Mouse (Mus musculus) limb, embryonic 14.5 days (tissue): ENCODE measurements around the gene Gng7. TPM values are rescaled to one million over a fixed set of nuclear protein-coding genes. Genes with fewer than 3 reads are reported as not detected.

ENCODE experiments used
- ATAC-seq: fragments of 200-750 bp; cut with Nextera tagmentation; 2 replicates; pipeline ENCODE4 v1.8.0; 2017; ENCODE audit warnings: low read depth, moderate number of reproducible peaks, moderate TSS enrichment; ENCODE audit not compliant: low FRiP score
- DNase-seq: peaks from one replicate; pipeline ENCODE4 v3.0.0-alpha.2; 2015; ENCODE audit warnings: low spot score
- H3K27ac ChIP-seq: fragments of 300-500 bp; sonication (generic); replicated peaks from 2 replicates; pipeline ENCODE4 v1.5.1; 2014; ENCODE audit warnings: low read depth, mild to moderate bottlenecking, low read length, moderate library complexity, mixed read lengths
- H3K27me3 ChIP-seq: fragments of 300-500 bp; sonication (generic); 2 replicates; pipeline ENCODE4 v1.6.1; 2014; ENCODE audit warnings: low read length, mixed read lengths; ENCODE audit not compliant: control insufficient read depth, insufficient read depth
- H3K36me3 ChIP-seq: fragments of 300-500 bp; sonication (generic); 2 replicates; pipeline ENCODE4 v1.6.1; 2014; ENCODE audit warnings: mild to moderate bottlenecking, low read length, moderate library complexity, mixed read lengths; ENCODE audit not compliant: control insufficient read depth, insufficient read depth
- H3K4me1 ChIP-seq: fragments of 300-500 bp; sonication (generic); 2 replicates; pipeline ENCODE4 v1.6.1; 2014; ENCODE audit warnings: antibody characterized with exemption, low read length, mixed read lengths; ENCODE audit not compliant: control insufficient read depth, insufficient read depth
- H3K4me2 ChIP-seq: fragments of 300-500 bp; sonication (generic); replicated peaks from 2 replicates; pipeline ENCODE4 v1.6.1; 2014; ENCODE audit warnings: low read depth, mild to moderate bottlenecking, low read length, moderate library complexity; ENCODE audit not compliant: severe bottlenecking
- H3K4me3 ChIP-seq: fragments of 300-500 bp; sonication (generic); replicated peaks from 2 replicates; pipeline ENCODE4 v1.5.1; 2014; ENCODE audit warnings: low read length
- H3K9ac ChIP-seq: fragments of 300-500 bp; sonication (generic); 2 replicates; pipeline ENCODE4 v1.6.1; 2014; ENCODE audit warnings: mild to moderate bottlenecking, low read depth, low read length, moderate library complexity; ENCODE audit not compliant: severe bottlenecking
- H3K9me3 ChIP-seq: fragments of 300-500 bp; sonication (generic); 2 replicates; pipeline ENCODE4 v1.6.1; 2016; ENCODE audit warnings: low read length; ENCODE audit not compliant: control insufficient read depth
- POLR2A ChIP-seq: fragments of 200-500 bp; IDR thresholded peaks from 2 replicates; pipeline ENCODE4 v1.8.0; 2012; ENCODE audit warnings: inconsistent platforms, mild to moderate bottlenecking, moderate library complexity, borderline replicate concordance; ENCODE audit not compliant: insufficient read depth, insufficient read length; ENCODE audit errors: extremely low read depth
- WGBS: fragments of 180-500 bp; shearing (Covaris S2); extraction: QIAGEN DNeasy Blood & Tissue Kit; methylation state at CpG from one replicate; pipeline ENCODE4 v1.1.7; 2014; 5-methylcytosine and 5-hydroxymethylcytosine counted together
- polyA plus RNA-seq, 2 experiments: library from polyadenylated mRNA; depleted of rRNA in 1 of 2; stranded (reverse) in 1 of 2; unstranded in 1 of 2; fragments of >200 nt; fragmentation: Nextera tagmentation in 1 of 2; extraction: Ambion mirVana in 1 of 2; gene quantifications; 2 replicates each; pipeline versions ENCODE4 v1.2.1 to v1.2.3; 2012 to 2014

Gene Gng7
- polyA plus RNA-seq, 2 experiments, result 6.5 to 7.9 TPM

GRCm38 (mm10) chr10:80958979-80959637 is 55.6 kb downstream of the Gng7 start:
- H3K4me2 ChIP-seq, result no peak overlapping the region
- no peaks in the 10 kb centered on the region for H3K9me3 ChIP-seq
- ATAC-seq (no peak), DNase-seq (no peak)
- no peak overlapping the region for H3K4me3 ChIP-seq
- H3K36me3 ChIP-seq, result no peaks in the 10 kb centered on the region
- H3K27ac ChIP-seq, result no peak overlapping the region
- no peaks in the 10 kb centered on the region for H3K27me3 ChIP-seq
- TF ChIP-seq POLR2A, result no peak
- no peak overlapping the region for H3K9ac ChIP-seq
- H3K4me1 ChIP-seq, result peaks cover 27% of the 10 kb centered on the region
- WGBS, result 93% methylated on average over 5 of the region's 5 CpGs

DNA sequence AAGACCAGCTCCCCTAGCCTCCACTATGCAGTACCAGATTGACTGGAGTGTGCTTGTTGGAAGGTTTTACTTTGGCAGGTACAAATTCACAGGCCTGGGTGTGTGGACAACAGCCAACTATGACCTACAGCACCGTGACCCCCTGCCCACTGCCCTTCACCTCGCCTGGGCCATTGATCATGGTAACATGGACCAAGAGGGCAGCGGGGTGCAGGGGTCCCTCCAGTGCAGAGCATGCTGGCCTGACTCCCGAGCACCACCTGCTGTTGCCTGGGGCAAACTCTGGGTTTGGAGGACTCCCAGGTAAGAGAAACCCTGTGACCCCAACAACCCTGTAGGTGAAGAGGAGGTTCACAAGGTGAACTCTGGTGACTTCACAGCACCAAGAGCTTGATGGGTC is 57.0 kb downstream of the Gng7 start:
- 69% methylated on average over 4 of the region's 4 CpGs for WGBS
- DNase-seq (no peak), ATAC-seq (no peak)
- Histone ChIP-seq H3K27me3 (no peaks in the 10 kb centered on the region), H3K4me2 (no peak overlapping the region), H3K9me3 (no peaks in the 10 kb centered on the region), H3K4me1 (peaks cover 17% of the 10 kb centered on the region), H3K36me3 (no peaks in the 10 kb centered on the region), H3K27ac (no peak overlapping the region), H3K9ac (no peak overlapping the region), H3K4me3 (no peak overlapping the region)
- TF ChIP-seq POLR2A, result no peak

DNA sequence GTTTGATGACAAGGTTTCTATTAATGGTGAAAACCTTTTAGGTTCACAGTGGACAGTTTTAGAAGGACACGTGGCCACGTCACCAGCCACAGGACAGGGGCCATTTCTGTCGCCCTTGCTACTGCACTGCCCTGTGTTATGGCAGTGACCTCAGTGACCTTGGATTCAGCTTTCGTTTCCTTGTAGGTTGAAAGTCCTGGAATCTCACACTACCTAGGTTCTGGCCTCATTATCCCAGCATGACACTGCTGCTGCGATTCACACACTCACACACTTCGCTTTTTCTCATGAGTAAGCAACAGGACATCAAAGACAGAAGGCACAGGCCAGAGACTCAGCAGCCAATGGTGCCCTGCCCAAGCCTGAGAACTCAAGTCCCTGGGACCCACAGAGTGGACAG is 57.8 kb downstream of the Gng7 start:
- TF ChIP-seq POLR2A, result no peak
- no peak for ATAC-seq
- Histone ChIP-seq H3K27ac (no peak overlapping the region), H3K27me3 (no peaks in the 10 kb centered on the region), H3K9ac (no peak overlapping the region), H3K4me3 (no peak overlapping the region), H3K4me2 (no peak overlapping the region), H3K4me1 (peaks cover 17% of the 10 kb centered on the region), H3K9me3 (no peaks in the 10 kb centered on the region), H3K36me3 (no peaks in the 10 kb centered on the region)
- 71% methylated on average over 6 of the region's 6 CpGs for WGBS
- no peak for DNase-seq

DNA sequence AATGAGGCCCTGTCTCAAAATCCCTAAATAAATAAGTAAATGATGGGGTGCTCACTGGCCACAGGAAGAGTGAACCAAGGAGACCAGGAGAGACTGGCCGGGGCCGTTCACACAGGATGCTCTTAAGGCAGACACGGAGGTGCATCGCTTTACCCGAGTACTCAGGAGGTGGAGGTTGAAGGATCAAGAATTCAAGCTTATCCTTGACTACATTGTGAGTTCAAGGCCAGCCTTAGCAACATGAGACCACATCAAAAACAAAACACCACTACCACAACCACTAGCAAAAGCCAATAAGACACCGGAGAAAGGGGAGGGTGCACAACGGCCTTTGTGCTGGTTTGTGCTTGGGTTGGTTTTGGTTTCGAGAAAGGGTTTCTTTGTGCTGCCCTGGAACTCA is 58.4 kb downstream of the Gng7 start:
- no peak for ATAC-seq

GRCm38 (mm10) chr10:80955536-80955935 is 59.2 kb downstream of the Gng7 start:
- Histone ChIP-seq H3K4me2 (no peak overlapping the region), H3K9ac (no peak overlapping the region), H3K4me1 (peaks cover 8% of the 10 kb centered on the region; the same call in 1 of the 2 replicates), H3K4me3 (no peak overlapping the region), H3K36me3 (no peaks in the 10 kb centered on the region), H3K27ac (no peak overlapping the region), H3K9me3 (no peaks in the 10 kb centered on the region), H3K27me3 (no peaks in the 10 kb centered on the region)
- no peak for TF ChIP-seq POLR2A
- DNase-seq (peak; percentile 64), ATAC-seq (peak; percentile 78)
- 24% methylated on average over 9 of the region's 9 CpGs for WGBS

More for the DNA sequence above, 58.4 kb downstream of the Gng7 start:
- Histone ChIP-seq H3K9me3 (no peaks in the 10 kb centered on the region), H3K27ac (no peak overlapping the region), H3K36me3 (no peaks in the 10 kb centered on the region), H3K27me3 (no peaks in the 10 kb centered on the region), H3K9ac (no peak overlapping the region), H3K4me3 (no peak overlapping the region), H3K4me2 (no peak overlapping the region), H3K4me1 (peaks cover 14% of the 10 kb centered on the region)
- 91% methylated on average over 8 of the region's 8 CpGs for WGBS
- TF ChIP-seq POLR2A, result no peak
- no peak for DNase-seq
